Mouse (Mus musculus): Measurements from ENCODE around the gene Rora. TPM values are rescaled to one million over a fixed set of nuclear protein-coding genes. Genes with fewer than 3 reads are reported as not detected.

Rora gene
- polyA plus RNA-seq, 1 experiment, result 0.06 TPM

GRCm38 (mm10) chr9:69036296-69036695 is 382.7 kb downstream of the Rora start:
- Histone ChIP-seq H3K4me3 (ENCODE audit: insufficient read depth, poor library complexity, severe bottlenecking) (no peak overlapping the region), H3K27me3 (ENCODE audit: control insufficient read depth, insufficient read depth, insufficient read length) (no peaks in the 10 kb centered on the region), H3K79me2 (ENCODE audit: control insufficient read depth, insufficient read depth) (no peaks in the 10 kb centered on the region), H3K79me3 (ENCODE audit: low read depth) (no peaks in the 10 kb centered on the region), H3ac (ENCODE audit: control insufficient read depth, insufficient read length, low read depth) (no peak overlapping the region), H3K36me3 (ENCODE audit: control insufficient read depth, insufficient read depth) (no peaks in the 10 kb centered on the region)
- TF ChIP-seq FOSL1 (IDR thresholded peaks at IDR 0.05; ENCODE audit: insufficient read depth, low read length, poor library complexity, severe bottlenecking) (no peak), MAX (IDR thresholded peaks at IDR 0.05) (no peak), CEBPB (IDR thresholded peaks at IDR 0.05; ENCODE audit: low read depth) (no peak), MYOG (IDR thresholded peaks at IDR 0.05; ENCODE audit: control insufficient read depth, extremely low read depth, insufficient read length) (no peak), CTCF (IDR thresholded peaks at IDR 0.05; ENCODE audit: control insufficient read depth, insufficient read depth, insufficient read length) (no peak), MYOD1 (IDR thresholded peaks at IDR 0.05; ENCODE audit: control insufficient read depth, insufficient read length, low read depth) (no peak), USF1 (IDR thresholded peaks at IDR 0.05; ENCODE audit: low read depth) (no peak)

GRCm38 (mm10) chr9:69043920-69044613 is 390.5 kb downstream of the Rora start:
- TF ChIP-seq CEBPB (IDR thresholded peaks at IDR 0.05; ENCODE audit: low read depth) (no peak), CTCF (IDR thresholded peaks at IDR 0.05; ENCODE audit: control insufficient read depth, insufficient read depth, insufficient read length) (no peak), MAX (IDR thresholded peaks at IDR 0.05) (no peak), MYOD1 (IDR thresholded peaks at IDR 0.05; ENCODE audit: control insufficient read depth, insufficient read length, low read depth) (no peak), MYOG (IDR thresholded peaks at IDR 0.05; ENCODE audit: control insufficient read depth, extremely low read depth, insufficient read length) (no peak), USF1 (IDR thresholded peaks at IDR 0.05; ENCODE audit: low read depth) (no peak), FOSL1 (IDR thresholded peaks at IDR 0.05; ENCODE audit: insufficient read depth, low read length, poor library complexity, severe bottlenecking) (no peak)
- Histone ChIP-seq H3K36me3 (ENCODE audit: control insufficient read depth, insufficient read depth) (no peaks in the 10 kb centered on the region), H3ac (ENCODE audit: control insufficient read depth, insufficient read length, low read depth) (no peak overlapping the region), H3K79me2 (ENCODE audit: control insufficient read depth, insufficient read depth) (no peaks in the 10 kb centered on the region), H3K79me3 (ENCODE audit: low read depth) (no peaks in the 10 kb centered on the region), H3K4me3 (ENCODE audit: insufficient read depth, poor library complexity, severe bottlenecking) (no peak overlapping the region), H3K27me3 (ENCODE audit: control insufficient read depth, insufficient read depth, insufficient read length) (no peaks in the 10 kb centered on the region)

GRCm38 (mm10) chr9:69044614-69045133 is 391.1 kb downstream of the Rora start:
- Histone ChIP-seq H3K4me3 (ENCODE audit: insufficient read depth, poor library complexity, severe bottlenecking) (no peak overlapping the region), H3ac (ENCODE audit: control insufficient read depth, insufficient read length, low read depth) (no peak overlapping the region), H3K79me3 (ENCODE audit: low read depth) (no peaks in the 10 kb centered on the region), H3K27me3 (ENCODE audit: control insufficient read depth, insufficient read depth, insufficient read length) (no peaks in the 10 kb centered on the region), H3K79me2 (ENCODE audit: control insufficient read depth, insufficient read depth) (no peaks in the 10 kb centered on the region), H3K36me3 (ENCODE audit: control insufficient read depth, insufficient read depth) (no peaks in the 10 kb centered on the region)
- TF ChIP-seq FOSL1 (IDR thresholded peaks at IDR 0.05; ENCODE audit: insufficient read depth, low read length, poor library complexity, severe bottlenecking), result no peak
- TF ChIP-seq MAX (IDR thresholded peaks at IDR 0.05), result no peak
- no peak for TF ChIP-seq USF1 (IDR thresholded peaks at IDR 0.05; ENCODE audit: low read depth)
- no peak for TF ChIP-seq MYOD1 (IDR thresholded peaks at IDR 0.05; ENCODE audit: control insufficient read depth, insufficient read length, low read depth)
- no peak for TF ChIP-seq CEBPB (IDR thresholded peaks at IDR 0.05; ENCODE audit: low read depth)
- no peak for TF ChIP-seq CTCF (IDR thresholded peaks at IDR 0.05; ENCODE audit: control insufficient read depth, insufficient read depth, insufficient read length)
- TF ChIP-seq MYOG (IDR thresholded peaks at IDR 0.05; ENCODE audit: control insufficient read depth, extremely low read depth, insufficient read length), result no peak

DNA sequence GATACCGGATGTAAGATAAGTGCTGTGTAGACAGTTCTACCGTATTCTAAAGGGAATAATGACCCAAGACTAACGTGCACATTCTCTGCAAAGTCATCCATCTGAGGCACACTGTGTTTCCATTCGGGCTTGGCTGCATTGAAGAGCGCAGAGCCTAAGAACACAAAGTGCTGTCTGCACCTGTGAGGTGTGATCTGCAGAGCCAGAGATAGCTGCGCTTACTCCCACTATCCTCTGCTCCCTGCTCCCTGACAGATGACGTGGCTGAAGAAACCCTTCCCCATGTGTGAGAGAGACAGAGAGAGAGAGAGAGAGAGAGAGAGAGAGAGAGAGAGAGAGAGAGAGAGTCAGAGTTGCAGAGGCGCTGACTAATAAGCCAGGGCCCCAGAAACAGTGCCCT is 392.3 kb downstream of the Rora start:
- no peak for TF ChIP-seq CTCF (IDR thresholded peaks at IDR 0.05; ENCODE audit: control insufficient read depth, insufficient read depth, insufficient read length)
- no peak for TF ChIP-seq CEBPB (IDR thresholded peaks at IDR 0.05; ENCODE audit: low read depth)
- TF ChIP-seq USF1 (IDR thresholded peaks at IDR 0.05; ENCODE audit: low read depth), result no peak
- no peak for TF ChIP-seq MAX (IDR thresholded peaks at IDR 0.05)
- TF ChIP-seq MYOD1 (IDR thresholded peaks at IDR 0.05; ENCODE audit: control insufficient read depth, insufficient read length, low read depth), result no peak
- no peak for TF ChIP-seq MYOG (IDR thresholded peaks at IDR 0.05; ENCODE audit: control insufficient read depth, extremely low read depth, insufficient read length)
- no peak for TF ChIP-seq FOSL1 (IDR thresholded peaks at IDR 0.05; ENCODE audit: insufficient read depth, low read length, poor library complexity, severe bottlenecking)
- no peaks in the 10 kb centered on the region for H3K79me2 ChIP-seq (ENCODE audit: control insufficient read depth, insufficient read depth)
- no peaks in the 10 kb centered on the region for H3K36me3 ChIP-seq (ENCODE audit: control insufficient read depth, insufficient read depth)
- H3K4me3 ChIP-seq (ENCODE audit: insufficient read depth, poor library complexity, severe bottlenecking), result no peak overlapping the region
- H3ac ChIP-seq (ENCODE audit: control insufficient read depth, insufficient read length, low read depth), result no peak overlapping the region
- no peaks in the 10 kb centered on the region for H3K79me3 ChIP-seq (ENCODE audit: low read depth)
- no peaks in the 10 kb centered on the region for H3K27me3 ChIP-seq (ENCODE audit: control insufficient read depth, insufficient read depth, insufficient read length)

GRCm38 (mm10) chr9:69050856-69051255 is 397.3 kb downstream of the Rora start:
- no peaks in the 10 kb centered on the region for H3K79me3 ChIP-seq (ENCODE audit: low read depth)
- H3K36me3 ChIP-seq (ENCODE audit: control insufficient read depth, insufficient read depth), result no peaks in the 10 kb centered on the region
- no peaks in the 10 kb centered on the region for H3K79me2 ChIP-seq (ENCODE audit: control insufficient read depth, insufficient read depth)
- no peak overlapping the region for H3K4me3 ChIP-seq (ENCODE audit: insufficient read depth, poor library complexity, severe bottlenecking)
- TF ChIP-seq FOSL1 (IDR thresholded peaks at IDR 0.05; ENCODE audit: insufficient read depth, low read length, poor library complexity, severe bottlenecking) (no peak), CTCF (IDR thresholded peaks at IDR 0.05; ENCODE audit: control insufficient read depth, insufficient read depth, insufficient read length) (no peak), CEBPB (IDR thresholded peaks at IDR 0.05; ENCODE audit: low read depth) (no peak), MYOG (IDR thresholded peaks at IDR 0.05; ENCODE audit: control insufficient read depth, extremely low read depth, insufficient read length) (no peak), USF1 (IDR thresholded peaks at IDR 0.05; ENCODE audit: low read depth) (no peak), MYOD1 (IDR thresholded peaks at IDR 0.05; ENCODE audit: control insufficient read depth, insufficient read length, low read depth) (no peak), MAX (IDR thresholded peaks at IDR 0.05) (no peak)
- H3K27me3 ChIP-seq (ENCODE audit: control insufficient read depth, insufficient read depth, insufficient read length), result no peaks in the 10 kb centered on the region
- no peak overlapping the region for H3ac ChIP-seq (ENCODE audit: control insufficient read depth, insufficient read length, low read depth)
